Mouse (Mus musculus) stomach, embryonic 15.5 days (tissue): Measurements from ENCODE around the gene Vti1a. TPM values are rescaled to one million over a fixed set of nuclear protein-coding genes. Genes with fewer than 3 reads are reported as not detected.

Source experiments
- ATAC-seq: fragments of 200-750 bp; cut with Nextera tagmentation; 2 replicates; pipeline ENCODE4 v1.8.0; 2017; ENCODE audit warnings: low read depth, moderate number of reproducible peaks, moderate TSS enrichment; ENCODE audit not compliant: insufficient read depth, low FRiP score
- H3K27ac ChIP-seq: fragments of 300-500 bp; sonication (generic); 2 replicates; pipeline ENCODE4 v1.5.1; 2015; ENCODE audit warnings: mild to moderate bottlenecking, inconsistent platforms
- H3K27me3 ChIP-seq: fragments of 300-500 bp; sonication (generic); replicated peaks from 2 replicates; pipeline ENCODE4 v1.6.1; 2015; ENCODE audit warnings: inconsistent platforms
- H3K36me3 ChIP-seq: fragments of 300-500 bp; sonication (generic); 2 replicates; pipeline ENCODE4 v1.6.1; 2015; ENCODE audit warnings: inconsistent platforms
- H3K4me1 ChIP-seq: fragments of 300-500 bp; sonication (generic); 2 replicates; pipeline ENCODE4 v1.6.1; 2015; ENCODE audit warnings: inconsistent platforms
- H3K4me2 ChIP-seq: fragments of 300-500 bp; sonication (generic); 2 replicates; pipeline ENCODE4 v1.6.1; 2015; ENCODE audit warnings: mild to moderate bottlenecking, inconsistent platforms
- H3K4me3 ChIP-seq: fragments of 300-500 bp; sonication (generic); replicated peaks from 2 replicates; pipeline ENCODE4 v1.5.1; 2015; ENCODE audit warnings: inconsistent platforms
- H3K9ac ChIP-seq: fragments of 300-500 bp; sonication (generic); 2 replicates; pipeline ENCODE4 v1.6.1; 2015; ENCODE audit warnings: inconsistent platforms
- H3K9me3 ChIP-seq: fragments of 300-500 bp; sonication (generic); 2 replicates; pipeline ENCODE4 v1.6.1; 2016; ENCODE audit warnings: inconsistent platforms
- WGBS: fragments of 180-500 bp; shearing (Covaris S2); methylation state at CpG from one replicate; pipeline ENCODE4 v1.1.7; 2015; 5-methylcytosine and 5-hydroxymethylcytosine counted together
- polyA plus RNA-seq: library from polyadenylated mRNA; unstranded; fragments of >200 nt; fragmentation: Nextera tagmentation; extraction: Ambion mirVana; gene quantifications from 2 replicates; pipeline ENCODE4 v1.2.1, GENCODE M21; 2015

Gene Vti1a
- polyA plus RNA-seq, 1 experiment from 2014 or later, result 23.5 TPM

- Histone ChIP-seq H3K4me2 (no peak overlapping the region), H3K36me3 (no peaks in the 10 kb centered on the region), H3K27ac (no peak overlapping the region), H3K9ac (no peak overlapping the region), H3K4me1 (no peaks in the 10 kb centered on the region), H3K9me3 (no peaks in the 10 kb centered on the region), H3K27me3 (no peaks in the 10 kb centered on the region), H3K4me3 (no peak overlapping the region)
- no peak for ATAC-seq
- WGBS, result 86% methylated on average over 7 of the region's 7 CpGs
Observed at GRCm38 (mm10) chr19:55381343-55381742, 65.2 kb downstream of the Vti1a start.

- no peak for ATAC-seq
- 70% methylated on average over 7 of the region's 7 CpGs for WGBS
Observed at GRCm38 (mm10) chr19:55382745-55383144, 66.7 kb downstream of the Vti1a start.

GRCm38 (mm10) chr19:55384634-55385033 is 68.5 kb downstream of the Vti1a start:
- H3K27me3 ChIP-seq, result no peaks in the 10 kb centered on the region
- no peak overlapping the region for H3K4me3 ChIP-seq
- no peaks in the 10 kb centered on the region for H3K36me3 ChIP-seq
- no peaks in the 10 kb centered on the region for H3K9me3 ChIP-seq
- no peak overlapping the region for H3K9ac ChIP-seq
- ATAC-seq, result no peak
- no peak overlapping the region for H3K27ac ChIP-seq
- no peaks in the 10 kb centered on the region for H3K4me1 ChIP-seq
- no peak overlapping the region for H3K4me2 ChIP-seq
- 87% methylated on average over 15 of the region's 15 CpGs for WGBS

More at GRCm38 (mm10) chr19:55382745-55383144, 66.7 kb downstream of the Vti1a start:
- Histone ChIP-seq H3K9ac (no peak overlapping the region), H3K27me3 (no peaks in the 10 kb centered on the region), H3K4me1 (no peaks in the 10 kb centered on the region), H3K4me3 (no peak overlapping the region), H3K27ac (no peak overlapping the region), H3K9me3 (no peaks in the 10 kb centered on the region), H3K4me2 (no peak overlapping the region), H3K36me3 (no peaks in the 10 kb centered on the region)

GRCm38 (mm10) chr19:55389019-55389418 is 72.9 kb downstream of the Vti1a start:
- peak overlapping the region; percentile 8; the same call in 1 of the 2 replicates for H3K4me3 ChIP-seq
- no peak overlapping the region for H3K27ac ChIP-seq
- H3K4me2 ChIP-seq, result peak overlapping the region; percentile 43
- WGBS, result 45% methylated on average over 10 of the region's 10 CpGs
- H3K27me3 ChIP-seq, result no peaks in the 10 kb centered on the region
- no peaks in the 10 kb centered on the region for H3K36me3 ChIP-seq
- no peaks in the 10 kb centered on the region for H3K4me1 ChIP-seq
- no peak overlapping the region for H3K9ac ChIP-seq
- no peak for ATAC-seq
- no peaks in the 10 kb centered on the region for H3K9me3 ChIP-seq

- 77% methylated on average over 11 of the region's 11 CpGs for WGBS
- Histone ChIP-seq H3K4me2 (no peak overlapping the region), H3K4me3 (no peak overlapping the region), H3K4me1 (no peaks in the 10 kb centered on the region), H3K27ac (no peak overlapping the region), H3K36me3 (no peaks in the 10 kb centered on the region), H3K9me3 (no peaks in the 10 kb centered on the region), H3K9ac (no peak overlapping the region), H3K27me3 (no peaks in the 10 kb centered on the region)
- no peak for ATAC-seq
Observed at GRCm38 (mm10) chr19:55390323-55390722, 74.2 kb downstream of the Vti1a start.

- Histone ChIP-seq H3K36me3 (0 out of 2 replicates have a peak, but pooled peaks cover 2% of the 10 kb centered on the region), H3K4me1 (no peaks in the 10 kb centered on the region), H3K9me3 (no peaks in the 10 kb centered on the region), H3K27me3 (no peaks in the 10 kb centered on the region), H3K27ac (no peak overlapping the region), H3K4me3 (no peak overlapping the region), H3K9ac (no peak overlapping the region), H3K4me2 (no peak overlapping the region)
- WGBS, result 85% methylated on average over 11 of the region's 11 CpGs
- no peak for ATAC-seq
Observed at GRCm38 (mm10) chr19:55401638-55402037, 85.5 kb downstream of the Vti1a start.

GRCm38 (mm10) chr19:55408486-55408885 is 92.4 kb downstream of the Vti1a start:
- WGBS, result 63% methylated on average over 6 of the region's 6 CpGs

GRCm38 (mm10) chr19:55411415-55411814 is 95.3 kb downstream of the Vti1a start:
- 91% methylated on average over 11 of the region's 11 CpGs for WGBS
- Histone ChIP-seq H3K36me3 (no peaks in the 10 kb centered on the region), H3K9me3 (no peaks in the 10 kb centered on the region), H3K4me1 (no peaks in the 10 kb centered on the region), H3K27me3 (no peaks in the 10 kb centered on the region), H3K4me3 (no peak overlapping the region), H3K9ac (no peak overlapping the region), H3K27ac (no peak overlapping the region), H3K4me2 (no peak overlapping the region)
- no peak for ATAC-seq

More at GRCm38 (mm10) chr19:55408486-55408885, 92.4 kb downstream of the Vti1a start:
- Histone ChIP-seq H3K4me3 (no peak overlapping the region), H3K36me3 (no peaks in the 10 kb centered on the region), H3K9me3 (no peaks in the 10 kb centered on the region), H3K9ac (no peak overlapping the region), H3K27ac (no peak overlapping the region), H3K27me3 (no peaks in the 10 kb centered on the region), H3K4me2 (no peak overlapping the region), H3K4me1 (no peaks in the 10 kb centered on the region)
- ATAC-seq, result no peak

GRCm38 (mm10) chr19:55411894-55412293 is 95.8 kb downstream of the Vti1a start:
- H3K27me3 ChIP-seq, result no peaks in the 10 kb centered on the region
- WGBS, result 46% methylated on average over 2 of the region's 2 CpGs
- H3K4me1 ChIP-seq, result no peaks in the 10 kb centered on the region
- ATAC-seq, result no peak
- no peak overlapping the region for H3K4me3 ChIP-seq
- no peaks in the 10 kb centered on the region for H3K36me3 ChIP-seq
- no peak overlapping the region for H3K27ac ChIP-seq
- no peaks in the 10 kb centered on the region for H3K9me3 ChIP-seq
- H3K9ac ChIP-seq, result no peak overlapping the region
- H3K4me2 ChIP-seq, result no peak overlapping the region

GRCm38 (mm10) chr19:55414050-55414449 is 98.0 kb downstream of the Vti1a start:
- WGBS, result 42% methylated on average over 8 of the region's 8 CpGs
- no peak for ATAC-seq
- H3K4me3 ChIP-seq, result no peak overlapping the region
- no peaks in the 10 kb centered on the region for H3K36me3 ChIP-seq
- no peaks in the 10 kb centered on the region for H3K4me1 ChIP-seq
- no peak overlapping the region for H3K9ac ChIP-seq
- H3K9me3 ChIP-seq, result no peaks in the 10 kb centered on the region
- H3K4me2 ChIP-seq, result no peak overlapping the region
- no peaks in the 10 kb centered on the region for H3K27me3 ChIP-seq
- H3K27ac ChIP-seq, result no peak overlapping the region

GRCm38 (mm10) chr19:55418756-55419155 is 102.7 kb downstream of the Vti1a start:
- Histone ChIP-seq H3K4me3 (no peak overlapping the region), H3K4me1 (no peaks in the 10 kb centered on the region), H3K27me3 (no peaks in the 10 kb centered on the region), H3K9me3 (no peaks in the 10 kb centered on the region), H3K27ac (no peak overlapping the region), H3K9ac (no peak overlapping the region), H3K4me2 (no peak overlapping the region), H3K36me3 (no peaks in the 10 kb centered on the region)
- 41% methylated on average over 3 of the region's 3 CpGs for WGBS
- no peak for ATAC-seq

- WGBS, result 73% methylated on average over 3 of the region's 3 CpGs
- Histone ChIP-seq H3K9ac (no peak overlapping the region), H3K4me3 (no peak overlapping the region), H3K36me3 (no peaks in the 10 kb centered on the region), H3K4me1 (no peaks in the 10 kb centered on the region), H3K27ac (no peak overlapping the region), H3K9me3 (no peaks in the 10 kb centered on the region), H3K27me3 (no peaks in the 10 kb centered on the region), H3K4me2 (no peak overlapping the region)
- no peak for ATAC-seq
Observed at GRCm38 (mm10) chr19:55419961-55420360, 103.9 kb downstream of the Vti1a start.

- Histone ChIP-seq H3K4me2 (no peak overlapping the region), H3K27me3 (no peaks in the 10 kb centered on the region), H3K9me3 (no peaks in the 10 kb centered on the region), H3K4me1 (no peaks in the 10 kb centered on the region), H3K36me3 (no peaks in the 10 kb centered on the region), H3K9ac (no peak overlapping the region), H3K27ac (no peak overlapping the region), H3K4me3 (no peak overlapping the region)
- WGBS, result 85% methylated on average over 5 of the region's 5 CpGs
- ATAC-seq, result no peak
Observed at GRCm38 (mm10) chr19:55421816-55422215, 105.7 kb downstream of the Vti1a start.
